Mouse (Mus musculus) embryonic facial prominence, embryonic 12.5 days (tissue): ENCODE results near the gene Snx21. TPM values are rescaled to one million over a fixed set of nuclear protein-coding genes. Genes with fewer than 3 reads are reported as not detected.
A peak's percentile ranks its signal among the peaks of the same experiment; 100 is the strongest.

Experiments
- ATAC-seq: fragments of 200-750 bp; cut with Nextera tagmentation; 2 replicates; pipeline ENCODE4 v1.8.0; 2017; ENCODE audit not compliant: insufficient number of reproducible peaks, insufficient read depth, low FRiP score, low TSS enrichment
- H3K27ac ChIP-seq: fragments of 300-500 bp; sonication (generic); 2 replicates; pipeline ENCODE4 v1.5.1; 2016; ENCODE audit warnings: mild to moderate bottlenecking
- H3K27me3 ChIP-seq: fragments of 300-500 bp; sonication (generic); 2 replicates; pipeline ENCODE4 v1.6.1; 2016; ENCODE audit warnings: mild to moderate bottlenecking, moderate library complexity
- H3K36me3 ChIP-seq: fragments of 300-500 bp; sonication (generic); 2 replicates; pipeline ENCODE4 v1.6.1; 2016; ENCODE audit warnings: mild to moderate bottlenecking
- H3K4me1 ChIP-seq: fragments of 300-500 bp; sonication (generic); 2 replicates; pipeline ENCODE4 v1.6.1; 2016
- H3K4me2 ChIP-seq: fragments of 300-500 bp; sonication (generic); replicated peaks from 2 replicates; pipeline ENCODE4 v1.6.1; 2016; ENCODE audit warnings: mild to moderate bottlenecking, moderate library complexity
- H3K4me3 ChIP-seq: fragments of 300-500 bp; sonication (generic); 2 replicates; pipeline ENCODE4 v1.5.1; 2016; ENCODE audit warnings: mild to moderate bottlenecking
- H3K9ac ChIP-seq: fragments of 300-500 bp; sonication (generic); 2 replicates; pipeline ENCODE4 v1.6.1; 2016; ENCODE audit warnings: mild to moderate bottlenecking, moderate library complexity
- H3K9me3 ChIP-seq: fragments of 300-500 bp; sonication (generic); 2 replicates; pipeline ENCODE4 v1.6.1; 2016; ENCODE audit warnings: mild to moderate bottlenecking, moderate library complexity
- WGBS: fragments of 180-500 bp; shearing (Covaris S2); methylation state at CpG from one replicate; pipeline ENCODE4 v1.1.7; 2016; 5-methylcytosine and 5-hydroxymethylcytosine counted together
- polyA plus RNA-seq: library from polyadenylated mRNA; unstranded; fragments of >200 nt; fragmentation: Nextera tagmentation; extraction: Ambion mirVana; gene quantifications from 2 replicates; pipeline ENCODE4 v1.2.1, GENCODE M21; 2016

Gene Snx21
- polyA plus RNA-seq, 1 experiment from 2014 or later, result 18.3 TPM

- WGBS, result under 1% methylated on average over 31 of the region's 31 CpGs
- Histone ChIP-seq H3K27me3 (no peaks in the 10 kb centered on the region), H3K4me1 (peaks cover 10% of the 10 kb centered on the region; the same call in 1 of the 2 replicates), H3K4me3 (peak within 1 kb of the TSS; percentile 59), H3K4me2 (peak within 1 kb of the TSS; percentile 94), H3K36me3 (peaks cover 28% of the 10 kb centered on the region), H3K9ac (peak within 1 kb of the TSS; percentile 72), H3K9me3 (no peaks in the 10 kb centered on the region), H3K27ac (peak within 1 kb of the TSS; percentile 72)
- peak; percentile 61; the same call in 1 of the 2 replicates for ATAC-seq
These were observed 47.8 kb downstream of the Snx21 start, which contains the start of gene Neurl2 for GRCm38 (mm10) chr2:164833314-164833959. TSS of gene Neurl2 (minus strand) at chr2:164833456.

GRCm38 (mm10) chr2:164834531-164834930 lies 48.9 kb downstream of the Snx21 start:
- H3K9me3 ChIP-seq, result no peaks in the 10 kb centered on the region
- no peak overlapping the region for H3K27ac ChIP-seq
- peaks cover 33% of the 10 kb centered on the region for H3K36me3 ChIP-seq
- no peaks in the 10 kb centered on the region for H3K27me3 ChIP-seq
- ATAC-seq, result no peak
- WGBS, result 42% methylated on average over 8 of the region's 8 CpGs
- peak overlapping the region; percentile 72; the same call in 1 of the 2 replicates for H3K9ac ChIP-seq
- peaks cover 10% of the 10 kb centered on the region; the same call in 1 of the 2 replicates for H3K4me1 ChIP-seq
- peak overlapping the region; percentile 94 for H3K4me2 ChIP-seq
- peak overlapping the region; percentile 59 for H3K4me3 ChIP-seq

- Histone ChIP-seq H3K4me1 (peaks cover 10% of the 10 kb centered on the region; the same call in 1 of the 2 replicates), H3K36me3 (peaks cover 39% of the 10 kb centered on the region), H3K9me3 (no peaks in the 10 kb centered on the region), H3K9ac (no peak overlapping the region), H3K4me2 (no peak overlapping the region), H3K4me3 (no peak overlapping the region), H3K27ac (no peak overlapping the region), H3K27me3 (no peaks in the 10 kb centered on the region)
- ATAC-seq, result no peak
- WGBS, result 92% methylated on average over 4 of the region's 4 CpGs
These were observed 49.5 kb downstream of the Snx21 start for GRCm38 (mm10) chr2:164835164-164835563.

Other genes with a start within 250 kb of the Snx21 start
- gene Wfdc2, start 223.4 kb upstream of the Snx21 start, polyA plus RNA-seq, result 49.9 and 59.6 TPM in 2 replicates
- gene Spint3, start 212.4 kb upstream of the Snx21 start, polyA plus RNA-seq, result not detected in 2 replicates
- gene Wfdc6a, start 200.4 kb upstream of the Snx21 start, polyA plus RNA-seq, result not detected in 2 replicates
- not detected in 2 replicates for gene Eppin, start 192.2 kb upstream of the Snx21 start, polyA plus RNA-seq
- gene Wfdc6b, start 172.3 kb upstream of the Snx21 start, polyA plus RNA-seq, result not detected in 2 replicates
- not detected in 2 replicates for gene Wfdc8, start 172.2 kb upstream of the Snx21 start, polyA plus RNA-seq
- gene Wfdc16, start 147.0 kb upstream of the Snx21 start, polyA plus RNA-seq, result not detected in 2 replicates
- gene Wfdc10, start 129.8 kb upstream of the Snx21 start, polyA plus RNA-seq, result not detected in 2 replicates
- not detected in 2 replicates for gene Wfdc9, start 129.2 kb upstream of the Snx21 start, polyA plus RNA-seq
- not detected in 2 replicates for gene Wfdc11, start 111.7 kb upstream of the Snx21 start, polyA plus RNA-seq
- 0.45 TPM in 1 of 2 replicates, not detected in the other for gene Wfdc13, start 100.7 kb upstream of the Snx21 start, polyA plus RNA-seq
- gene Spint4, start 87.3 kb upstream of the Snx21 start, polyA plus RNA-seq, result not detected in 2 replicates
- gene Spint5, start 70.5 kb upstream of the Snx21 start, polyA plus RNA-seq, result not detected in 2 replicates
- gene Wfdc3, start 39.9 kb upstream of the Snx21 start, polyA plus RNA-seq, result 0.72 and 1.3 TPM in 2 replicates
- gene Dnttip1, start 39.8 kb upstream of the Snx21 start, polyA plus RNA-seq, result 92.5 and 97.1 TPM in 2 replicates
- 472 and 488 TPM in 2 replicates for gene Ube2c, start 15.9 kb upstream of the Snx21 start, polyA plus RNA-seq
- gene Tnnc2, start 5.9 kb upstream of the Snx21 start, polyA plus RNA-seq, result 31.7 and 40.6 TPM in 2 replicates
- 16.8 and 16.9 TPM in 2 replicates for gene Acot8, start 19.1 kb downstream of the Snx21 start, polyA plus RNA-seq
- 9.0 and 9.5 TPM in 2 replicates for gene Zswim3, start 19.3 kb downstream of the Snx21 start, polyA plus RNA-seq
- gene Zswim1, start 36.9 kb downstream of the Snx21 start, polyA plus RNA-seq, result 17.9 and 20.8 TPM in 2 replicates
- gene Spata25, start 42.7 kb downstream of the Snx21 start, polyA plus RNA-seq, result 0.22 TPM in 1 of 2 replicates, not detected in the other
- gene Ctsa, start 47.0 kb downstream of the Snx21 start, polyA plus RNA-seq, result 120 and 124 TPM in 2 replicates
- 6.7 and 7.4 TPM in 2 replicates for gene Neurl2, start 47.6 kb downstream of the Snx21 start, polyA plus RNA-seq
- 57.8 and 59.4 TPM in 2 replicates for gene Pltp, start 71.9 kb downstream of the Snx21 start, polyA plus RNA-seq
- 83.0 and 89.9 TPM in 2 replicates for gene Pcif1, start 93.5 kb downstream of the Snx21 start, polyA plus RNA-seq
- 16.9 and 17.4 TPM in 2 replicates for gene Zfp335, start 125.9 kb downstream of the Snx21 start, polyA plus RNA-seq
- 4.5 and 4.6 TPM in 2 replicates for gene Mmp9, start 155.0 kb downstream of the Snx21 start, polyA plus RNA-seq
- 1.9 and 2.0 TPM in 2 replicates for gene Slc12a5, start 175.0 kb downstream of the Snx21 start, polyA plus RNA-seq
- gene Ncoa5, start 249.0 kb downstream of the Snx21 start, polyA plus RNA-seq, result 112 and 119 TPM in 2 replicates